In the genomic region with DNA sequence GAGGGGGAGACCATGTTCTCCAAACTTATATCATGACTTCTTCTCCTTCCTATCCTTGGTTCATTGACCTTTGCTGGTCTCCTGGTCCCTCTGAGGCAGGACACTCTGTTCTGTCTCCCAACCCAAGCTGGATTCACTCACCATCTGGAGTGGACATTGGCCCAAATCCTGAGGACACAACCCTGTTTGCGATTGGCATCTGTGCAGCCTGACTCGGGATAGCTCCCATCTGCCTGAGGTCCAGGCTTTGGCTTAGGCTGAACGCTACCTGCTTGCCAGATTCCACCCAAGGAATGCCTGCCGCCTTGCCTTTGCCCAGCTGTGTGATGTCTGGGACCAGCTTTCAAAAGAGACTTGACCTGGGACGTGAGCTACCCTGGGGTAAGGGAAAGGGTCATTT, we compare ENCODE assay signal across 25 mouse cellular contexts.
DNase-seq lines count a peak whose midpoint lies in the region.
"Had no signal": no experiment of that assay in that cellular context is flagged by ENCODE, and none has a peak within 500 bp of the region (broad histone marks: within the 10 kb centered on the region; RNA-seq: fewer than 3 reads in every experiment).

No protein-coding gene starts in this region.

- peak; percentile 30 for DNase-seq in gastrocnemius, postnatal 25 days
- DNase-seq in gastrocnemius, postnatal 10 days, result no peak
- DNase-seq in testis, postnatal 14 days (ENCODE audit: low spot score), result peak; percentile 16
- DNase-seq in testis, postnatal 10 days (ENCODE audit: low spot score), result no peak
- DNase-seq in lung, postnatal 14 days, result peak; percentile 64
- no peak for DNase-seq in midbrain, embryonic 10.5 days (ENCODE audit: low spot score)
- no peak for DNase-seq in Muller cell, postnatal 12 days (ENCODE audit: inconsistent ontology term)
- DNase-seq: adrenal gland, postnatal 25 days; cerebellum, adult 11-12 months; cerebellum, adult 9-11 months; heart, postnatal 10 days; kidney, adult 2 months; kidney, postnatal 4 days; left cerebral cortex, postnatal 4 days; midbrain, embryonic 14.5 days; right cerebral cortex, postnatal 4 days had no signal

- H3K27ac ChIP-seq in midbrain, embryonic 10.5 days (replicated peaks), result no peak overlapping the region
- H3K27ac ChIP-seq: heart, adult 2 months; heart, embryonic 13.5 days; hindbrain, embryonic 10.5 days; kidney, postnatal 0 days; liver, embryonic 14.5 days; macrophage; neural tube, embryonic 12.5 days; stomach, postnatal 0 days had no signal

- peaks cover 8% of the 10 kb centered on the region for H3K9me3 ChIP-seq in midbrain, embryonic 10.5 days (replicated peaks)
- H3K9me3 ChIP-seq: neural tube, embryonic 12.5 days had no signal

- no peaks in the 10 kb centered on the region for H3K36me3 ChIP-seq in midbrain, embryonic 10.5 days
- H3K36me3 ChIP-seq: heart, embryonic 13.5 days; hindbrain, embryonic 10.5 days; neural tube, embryonic 12.5 days had no signal

- 91% methylated on average over 5 of the region's 5 CpGs for WGBS in midbrain, embryonic 10.5 days

- peaks cover 16% of the 10 kb centered on the region for H3K4me1 ChIP-seq in midbrain, embryonic 10.5 days

- no peak overlapping the region for H3K4me3 ChIP-seq in midbrain, embryonic 10.5 days
- H3K4me3 ChIP-seq: erythroblast, embryonic 14.5 days; heart, adult 2 months; heart, embryonic 13.5 days; hindbrain, embryonic 10.5 days; neural tube, embryonic 12.5 days had no signal

- no peaks in the 10 kb centered on the region for H3K27me3 ChIP-seq in midbrain, embryonic 10.5 days (ENCODE audit: low read depth, poor library complexity, severe bottlenecking)
- H3K27me3 ChIP-seq: heart, embryonic 13.5 days; neural tube, embryonic 12.5 days had no signal

Comparison
In these comparisons a context has a peak if more than half of its experiments do, and no peak if none do; other contexts are left out.
1. DNase-seq: peak in gastrocnemius, postnatal 25 days (single experiment), testis, postnatal 14 days (single experiment) and lung, postnatal 14 days (single experiment); none in gastrocnemius, postnatal 10 days (single experiment), testis, postnatal 10 days (single experiment), midbrain, embryonic 10.5 days (single experiment) and Muller cell, postnatal 12 days (single experiment).